Mouse (Mus musculus) spleen, postnatal 4 days (tissue): ENCODE data around the gene Zfp341.

Source experiments
- DNase-seq, 2 experiments: peaks; one replicate each; pipeline ENCODE4 v3.0.0; 2022; ENCODE audit warnings: low spot score in 2 of 2

Zfp341 gene

GRCm38 (mm10) chr2:154613118-154614115, at the start of gene Zfp341, which contains the start of gene 4930519P11Rik:
TSS of gene Zfp341 (plus strand) at chr2:154613297.
TSS of gene 4930519P11Rik (minus strand) at chr2:154613437.
- peak; percentile 89 to 96 for DNase-seq

- DNase-seq, result no peak
These were observed 49.4 kb upstream of the Zfp341 start for GRCm38 (mm10) chr2:154563612-154564170.

- no peak for DNase-seq
These were observed 47.5 kb upstream of the Zfp341 start for GRCm38 (mm10) chr2:154565562-154565961.

GRCm38 (mm10) chr2:154566641-154567040, 46.5 kb upstream of the Zfp341 start:
- no peak for DNase-seq

GRCm38 (mm10) chr2:154567766-154568165, 45.3 kb upstream of the Zfp341 start:
- no peak for DNase-seq

GRCm38 (mm10) chr2:154568329-154569070, 44.6 kb upstream of the Zfp341 start:
- DNase-seq, result no peak

GRCm38 (mm10) chr2:154569071-154569748, 43.9 kb upstream of the Zfp341 start:
- DNase-seq, result peak; percentile 78 to 88

- peak; percentile 96 to 98 for DNase-seq
These were observed 43.2 kb upstream of the Zfp341 start, which contains the start of gene E2f1 for GRCm38 (mm10) chr2:154569836-154570286. TSS of gene E2f1 (minus strand) at chr2:154569892.

- DNase-seq, result no peak
These were observed 42.4 kb upstream of the Zfp341 start for GRCm38 (mm10) chr2:154570666-154571065.

- no peak for DNase-seq
These were observed 41.8 kb upstream of the Zfp341 start for GRCm38 (mm10) chr2:154571266-154571665.

GRCm38 (mm10) chr2:154571976-154572375, 41.1 kb upstream of the Zfp341 start:
- DNase-seq, result no peak

GRCm38 (mm10) chr2:154572996-154573395, 40.1 kb upstream of the Zfp341 start:
- no peak for DNase-seq

GRCm38 (mm10) chr2:154574271-154574670, 38.8 kb upstream of the Zfp341 start:
- DNase-seq, result no peak

GRCm38 (mm10) chr2:154576876-154577743, 36.0 kb upstream of the Zfp341 start:
- no peak for DNase-seq

GRCm38 (mm10) chr2:154577744-154578067, 35.4 kb upstream of the Zfp341 start:
- no peak for DNase-seq

GRCm38 (mm10) chr2:154580586-154580985, 32.5 kb upstream of the Zfp341 start:
- DNase-seq, result no peak

GRCm38 (mm10) chr2:154581421-154581820, 31.7 kb upstream of the Zfp341 start:
- DNase-seq, result no peak

- no peak for DNase-seq
These were observed 28.9 kb upstream of the Zfp341 start for GRCm38 (mm10) chr2:154583906-154584872.

GRCm38 (mm10) chr2:154584931-154585601, 28.0 kb upstream of the Zfp341 start:
- DNase-seq, result no peak
